Mouse (Mus musculus) mouse embryonic stem cell (cell line): ENCODE data around the gene Lrpprc.

Source experiments
- in situ Hi-C, 2 experiments: fragments of 300-500 bp; cut with MboI; formaldehyde crosslinking; loops; 1 replicate in 1 of 2; 3 replicates in 1 of 2; pipeline ENCODE4 v1.14.3; 2019 to 2020; ENCODE audit warnings: low sequenced_read_pairs in 2 of 2, low pct_unique_long_range_greater_than_20kb in 1 of 2, mixed read lengths in 1 of 2; ENCODE audit not compliant: unreplicated experiment in 1 of 2

The Lrpprc gene

DNA sequence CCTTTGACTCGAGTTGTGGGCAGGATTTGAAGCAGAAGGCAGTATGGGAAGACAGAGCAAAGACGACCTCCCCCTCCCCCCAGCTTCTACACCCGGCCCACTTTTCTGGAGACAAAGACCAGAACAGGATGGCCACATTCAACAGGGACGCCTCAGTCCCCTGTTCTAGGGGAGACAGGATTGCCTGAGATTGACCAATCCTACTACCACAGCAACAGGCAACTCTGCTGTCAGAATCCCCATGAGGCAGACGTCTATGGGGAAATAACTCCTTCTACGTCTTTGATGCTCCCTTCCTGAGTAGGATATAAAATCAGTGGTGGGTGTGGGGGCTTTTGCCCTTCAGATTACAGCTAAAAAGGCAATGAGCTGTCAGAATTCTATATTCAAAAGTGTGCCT, 106.3 kb downstream of the Lrpprc start:
- in situ Hi-C loops = no loop called here

- in situ Hi-C loops = no loop called here
Observed at GRCm38 (mm10) chr17:84682734-84683717, 107.6 kb downstream of the Lrpprc start, which contains the start of gene Abcg5. TSS of gene Abcg5 (minus strand) at chr17:84683011.

DNA sequence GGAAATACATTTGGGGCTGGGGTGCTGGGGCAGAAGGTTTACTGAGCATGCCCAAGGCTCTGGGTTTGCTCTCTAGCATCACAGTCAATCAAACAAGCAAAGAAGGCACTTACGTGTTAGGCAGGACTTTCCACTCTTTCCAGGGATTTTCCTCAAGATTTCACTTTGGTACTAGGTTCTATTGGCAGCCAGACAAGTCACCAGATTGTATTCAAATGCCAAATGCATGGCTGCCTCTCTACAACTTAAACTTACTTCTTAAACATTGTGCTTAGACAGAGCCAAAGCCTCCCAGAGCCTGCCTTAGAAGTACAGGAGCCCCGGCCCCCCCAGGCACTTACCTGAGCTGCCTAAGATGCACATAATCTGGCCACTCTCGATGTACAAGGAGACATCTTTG, 108.9 kb downstream of the Lrpprc start:
- in situ Hi-C loops = no loop called here

DNA sequence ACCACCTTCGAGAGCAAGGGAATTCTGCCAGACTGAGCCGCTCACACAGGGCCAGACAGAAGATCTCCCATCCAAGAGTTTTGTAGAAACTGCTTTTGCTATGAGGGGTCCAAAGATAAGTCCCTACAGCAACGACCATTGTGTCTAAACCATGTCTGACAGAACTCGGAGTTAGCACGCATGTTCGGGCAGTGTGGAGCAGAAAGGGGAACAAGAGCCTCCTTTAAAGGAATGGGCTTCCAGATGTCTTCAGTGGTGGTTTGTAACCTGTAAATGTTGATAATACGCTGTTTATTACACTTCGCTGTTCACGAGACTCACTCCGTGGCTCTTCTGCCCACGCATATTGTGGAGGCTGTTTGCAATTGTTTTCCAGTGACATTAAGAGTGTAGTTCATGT, 113.0 kb downstream of the Lrpprc start:
- in situ Hi-C loops = no loop called here

GRCm38 (mm10) chr17:84675951-84676366, 114.6 kb downstream of the Lrpprc start, which contains the start of gene Abcg8:
TSS of gene Abcg8 (plus strand) at chr17:84676302.
- in situ Hi-C loops = no loop called here

- in situ Hi-C loops = no loop called here
Observed at GRCm38 (mm10) chr17:84675204-84675603, 115.4 kb downstream of the Lrpprc start.

DNA sequence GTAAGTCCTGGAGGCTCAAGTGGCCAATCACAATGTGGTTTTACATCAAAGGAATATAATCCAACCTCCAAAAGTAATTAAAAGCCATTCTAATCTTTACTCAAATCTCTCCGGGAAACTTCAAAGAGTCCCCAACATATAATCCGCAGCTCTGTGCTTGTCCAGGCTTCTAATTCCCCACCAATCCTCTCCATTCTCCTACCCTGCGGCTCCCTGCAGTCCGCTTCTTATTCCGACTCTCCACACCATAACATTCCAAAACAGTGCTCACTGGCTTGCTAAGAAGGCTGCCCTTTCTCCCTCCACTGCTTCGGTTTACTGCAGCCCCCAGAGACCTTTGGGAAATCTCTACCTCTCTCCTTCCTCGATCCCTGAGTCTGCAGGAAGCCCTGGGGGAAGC, 116.5 kb downstream of the Lrpprc start:
- in situ Hi-C loops = no loop called here

- in situ Hi-C loops = no loop called here
Observed at GRCm38 (mm10) chr17:84672376-84673369, 117.9 kb downstream of the Lrpprc start.

DNA sequence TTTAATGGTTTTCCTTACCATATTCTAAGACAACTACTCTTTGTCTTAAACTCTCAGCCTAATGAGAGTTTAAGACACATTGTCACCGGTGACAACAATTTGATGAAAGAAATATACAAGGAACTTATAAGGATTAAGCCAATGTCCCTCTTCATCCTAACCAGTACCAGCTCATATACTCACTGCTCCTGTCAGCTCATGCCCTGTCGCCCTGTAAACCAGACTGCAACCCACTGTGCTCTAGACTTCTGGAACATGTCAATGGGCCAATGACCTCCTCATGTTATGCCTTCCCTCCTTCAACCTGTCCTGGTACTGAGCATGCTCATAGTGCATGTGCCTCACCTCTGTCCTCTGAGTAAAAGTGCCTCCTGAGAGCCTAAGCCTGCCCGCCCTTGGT, 122.7 kb downstream of the Lrpprc start:
- in situ Hi-C loops = no loop called here

- in situ Hi-C loops = no loop called here
Observed at GRCm38 (mm10) chr17:84665691-84666090, 124.9 kb downstream of the Lrpprc start.

DNA sequence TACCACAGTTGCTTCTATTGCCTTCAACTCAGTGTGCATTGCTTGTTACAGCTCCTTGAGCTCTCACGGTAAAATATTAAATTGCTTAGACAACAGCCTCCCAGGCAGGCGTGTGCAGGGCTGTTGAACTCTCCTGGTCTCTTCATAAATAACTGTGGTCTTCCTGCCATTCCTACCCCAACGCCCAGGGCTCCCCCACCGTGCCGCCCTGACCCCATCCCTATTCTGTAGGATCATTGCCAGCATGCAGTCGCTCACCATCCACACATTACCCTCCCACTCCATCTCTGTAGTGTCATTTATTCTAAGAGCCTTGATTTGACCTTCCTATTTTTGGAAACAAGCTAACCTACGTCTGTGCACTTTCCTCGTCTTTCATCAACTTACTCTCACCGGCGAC, 125.5 kb downstream of the Lrpprc start:
- in situ Hi-C loops = no loop called here

- in situ Hi-C loops = no loop called here
Observed at GRCm38 (mm10) chr17:84658951-84659350, 131.6 kb downstream of the Lrpprc start.

DNA sequence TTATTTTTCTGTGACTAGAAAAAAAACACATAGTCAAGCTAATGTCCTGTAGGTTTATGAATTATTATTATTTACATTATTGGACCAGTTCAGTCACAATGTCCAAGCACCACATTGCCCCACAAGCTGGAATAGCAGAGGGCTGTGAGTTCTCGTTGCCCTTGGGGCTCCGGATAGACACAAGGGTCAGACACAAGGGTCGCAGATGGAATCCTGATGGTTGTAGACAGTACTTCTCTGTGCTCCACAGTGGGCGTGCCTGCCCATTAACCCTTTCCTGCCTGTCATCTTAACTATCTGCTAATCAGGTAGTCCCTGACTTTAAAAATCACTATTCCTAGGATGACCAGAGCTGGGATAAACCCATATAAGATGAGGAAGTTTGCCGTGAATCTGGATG, 132.4 kb downstream of the Lrpprc start:
- in situ Hi-C loops = no loop called here

DNA sequence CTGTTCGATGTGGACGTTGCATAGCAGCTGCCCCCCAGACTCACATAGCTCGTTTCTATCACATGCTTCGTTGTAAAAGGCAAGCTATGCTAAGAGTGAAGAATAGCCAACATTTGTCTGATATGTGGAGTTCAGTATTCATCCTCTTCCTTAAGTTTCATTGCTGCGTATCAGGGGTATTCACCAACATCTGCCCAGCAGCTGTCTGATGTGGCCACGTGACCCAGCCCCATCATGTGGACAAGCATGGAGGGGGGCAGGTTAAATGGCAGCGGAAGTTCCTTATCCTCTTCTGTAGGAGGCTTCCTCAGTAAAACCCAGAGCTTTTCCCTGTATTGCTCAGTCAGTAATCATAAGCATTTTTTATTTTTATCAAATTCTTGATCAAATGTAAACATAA, 132.8 kb downstream of the Lrpprc start:
- in situ Hi-C loops = no loop called here

GRCm38 (mm10) chr17:84657422-84657732, 133.2 kb downstream of the Lrpprc start:
- in situ Hi-C loops = no loop called here

- in situ Hi-C loops = no loop called here
Observed at GRCm38 (mm10) chr17:84656653-84657421, 133.8 kb downstream of the Lrpprc start.

DNA sequence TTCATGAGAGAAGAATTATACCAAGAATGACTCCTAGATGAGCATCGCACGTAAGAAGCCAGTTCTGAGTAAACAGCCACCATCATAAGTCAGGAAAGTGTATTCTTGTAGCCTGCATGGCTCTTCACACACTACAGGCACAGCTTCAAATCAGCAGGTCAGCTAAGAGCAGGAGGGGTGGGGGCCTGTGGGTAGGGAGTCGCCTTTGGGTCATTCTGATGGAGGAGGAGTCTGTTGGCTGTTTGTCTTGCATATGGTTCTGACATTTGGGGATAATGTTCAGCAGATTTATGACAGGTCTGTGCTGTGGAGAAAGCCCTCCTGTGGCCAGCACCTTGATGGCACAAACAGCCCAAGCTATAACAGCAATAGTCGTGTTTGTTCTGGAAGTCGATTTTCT, 134.4 kb downstream of the Lrpprc start:
- in situ Hi-C loops = no loop called here
